Mouse (Mus musculus) mouse embryonic stem cell (cell line): ENCODE measurements around the gene Tango6.

Experiments
- in situ Hi-C, 2 experiments: fragments of 300-500 bp; cut with MboI; formaldehyde crosslinking; loops; 1 replicate in 1 of 2; 3 replicates in 1 of 2; pipeline ENCODE4 v1.14.3; 2019 to 2020; ENCODE audit warnings: low sequenced_read_pairs in 2 of 2, low pct_unique_long_range_greater_than_20kb in 1 of 2, mixed read lengths in 1 of 2; ENCODE audit not compliant: unreplicated experiment in 1 of 2

Gene Tango6

DNA sequence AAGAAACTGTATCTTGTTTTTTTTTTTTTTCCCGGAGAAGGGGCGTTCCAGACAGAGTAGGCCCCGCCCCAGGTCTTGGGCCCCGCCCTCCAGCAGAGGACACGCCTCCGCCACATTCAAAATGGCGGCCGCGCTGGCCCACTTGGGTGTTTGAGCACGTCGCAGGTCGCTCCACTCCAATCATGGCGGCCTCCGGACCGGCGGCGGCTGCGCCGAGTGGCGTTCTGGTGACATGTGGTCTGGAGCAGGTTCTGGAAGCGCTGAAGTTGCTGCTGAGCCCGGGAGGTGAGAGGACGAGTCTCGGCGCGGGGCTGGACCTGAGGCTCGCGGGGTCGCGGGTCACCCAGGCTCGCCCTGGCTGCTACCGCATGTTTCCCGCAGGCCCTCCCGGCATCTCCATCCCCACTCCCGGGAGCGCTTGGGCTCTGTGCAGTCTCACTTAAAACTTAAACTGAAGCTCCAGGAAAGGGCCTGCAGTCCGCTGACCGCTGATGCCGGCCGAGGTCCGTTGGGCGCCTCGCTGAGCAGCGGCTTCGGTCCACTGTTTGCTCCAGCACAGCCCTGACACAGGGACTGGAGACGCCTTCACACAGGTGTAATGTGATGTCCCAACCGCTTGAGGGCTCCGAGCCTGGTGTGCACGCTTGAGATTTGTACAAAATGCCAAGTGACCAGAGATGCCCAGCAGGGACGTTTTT, at the start of gene Tango6:
Gene Tango6 (plus strand): TSS at position 98 of the 698 bp plus-strand sequence.
- in situ Hi-C loops, result no loop called here

GRCm38 (mm10) chr8:106633361-106634158, 49.3 kb upstream of the Tango6 start:
- in situ Hi-C loops, result no loop called here

DNA sequence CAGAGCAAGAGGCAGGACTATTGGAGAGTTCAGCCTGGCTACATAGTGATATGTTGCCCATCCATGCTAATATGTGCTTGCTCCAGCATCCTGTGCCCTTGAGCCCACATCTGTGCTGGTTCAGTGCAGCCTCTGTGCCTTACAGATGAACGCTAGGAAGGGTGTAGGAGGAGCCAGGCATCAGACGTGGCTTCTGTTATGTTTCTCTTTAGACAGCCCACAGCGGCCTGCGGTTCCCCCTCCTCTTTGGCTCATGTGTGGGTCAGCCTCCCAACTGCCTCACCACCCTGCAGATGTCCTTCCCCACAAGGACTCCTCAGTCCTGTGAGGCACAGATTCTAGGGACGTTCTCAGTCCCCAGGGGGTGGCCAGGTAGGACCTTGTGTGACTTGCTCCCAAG, 47.6 kb upstream of the Tango6 start:
- in situ Hi-C loops, result no loop called here

DNA sequence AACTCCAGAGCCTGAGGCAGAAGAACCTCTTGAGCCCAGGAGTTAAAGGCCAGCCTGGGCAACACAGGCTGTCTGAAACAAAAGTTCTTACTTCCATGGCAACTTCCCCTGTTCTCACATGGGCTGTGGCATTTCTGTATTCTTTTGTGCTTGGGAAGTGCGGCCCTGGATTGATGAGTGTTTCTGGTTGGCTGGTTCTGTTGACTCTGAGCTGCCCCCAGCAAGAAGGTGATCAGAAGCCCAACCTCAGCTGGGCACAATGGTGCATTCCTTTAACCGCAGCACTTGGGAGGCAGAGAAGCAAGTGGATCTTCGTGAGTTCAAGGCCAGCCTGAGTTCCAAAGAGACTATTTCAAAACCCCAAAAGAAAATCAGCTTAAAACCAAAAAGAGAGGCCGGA, 45.4 kb upstream of the Tango6 start:
- in situ Hi-C loops, result no loop called here

DNA sequence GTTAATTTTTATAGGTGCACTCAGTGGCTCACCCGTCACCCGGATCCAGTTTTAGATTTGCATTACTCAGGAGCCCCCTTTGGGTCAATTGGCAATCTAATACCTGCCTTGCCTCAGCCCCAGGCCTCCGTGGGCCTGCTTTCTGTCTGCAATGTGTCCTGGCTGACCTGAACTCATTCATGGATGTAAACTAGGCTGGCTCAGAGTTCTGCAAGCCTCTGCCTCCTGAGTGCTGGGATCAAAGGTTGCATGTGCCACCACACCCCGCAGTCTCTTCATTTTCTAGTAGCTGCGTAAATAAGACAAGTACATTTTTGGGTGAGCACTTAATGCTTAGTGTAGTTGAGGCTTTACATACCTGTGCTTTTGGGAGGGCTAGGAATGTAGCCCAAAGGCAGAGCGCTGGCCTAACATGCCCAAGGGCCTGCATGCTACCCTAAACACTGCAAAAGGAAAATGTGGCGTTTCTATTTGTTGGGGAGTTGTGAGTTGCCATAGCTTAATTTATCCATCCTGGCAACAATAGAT, 44.0 kb upstream of the Tango6 start:
- in situ Hi-C loops, result no loop called here

DNA sequence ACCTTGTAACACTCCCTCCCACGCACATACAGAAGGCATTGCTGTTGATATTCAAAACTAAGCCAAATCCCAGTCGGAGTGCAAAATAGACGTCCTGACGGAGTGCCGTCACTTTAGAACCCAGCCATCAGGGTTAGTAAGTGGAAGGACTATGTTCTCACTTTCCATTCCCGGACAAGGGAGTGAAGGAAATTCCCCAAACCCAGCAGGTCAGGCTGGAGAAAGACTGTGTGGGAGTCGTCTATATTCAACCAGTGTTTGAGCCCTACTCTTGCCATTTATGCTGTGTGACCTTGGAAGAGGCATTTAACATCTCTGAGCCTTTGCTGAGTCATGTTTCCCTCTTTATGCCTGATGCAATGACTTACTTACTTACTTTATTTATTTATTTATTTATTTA, 42.7 kb upstream of the Tango6 start:
- in situ Hi-C loops, result no loop called here

GRCm38 (mm10) chr8:106640921-106641320, 41.9 kb upstream of the Tango6 start:
- in situ Hi-C loops, result no loop called here

DNA sequence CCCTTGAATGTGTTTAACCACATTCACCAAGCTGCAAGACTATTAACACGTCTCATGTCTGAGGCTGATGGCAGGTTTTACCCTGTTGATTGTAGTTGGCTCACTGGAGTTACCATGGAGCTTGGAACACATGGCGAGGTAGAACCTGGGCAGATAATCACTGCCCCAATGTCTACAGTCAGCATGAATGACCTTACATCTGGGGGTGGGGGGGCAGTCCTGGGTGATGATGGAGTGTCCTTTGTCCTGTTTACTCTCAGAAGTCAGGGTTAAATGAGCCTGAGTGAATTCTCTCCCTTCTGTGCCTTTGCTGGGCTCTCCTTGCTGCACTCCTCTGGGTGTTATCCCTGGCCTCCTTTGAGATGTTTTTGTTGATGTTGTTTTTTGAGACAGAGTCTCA, 40.7 kb upstream of the Tango6 start:
- in situ Hi-C loops, result no loop called here

DNA sequence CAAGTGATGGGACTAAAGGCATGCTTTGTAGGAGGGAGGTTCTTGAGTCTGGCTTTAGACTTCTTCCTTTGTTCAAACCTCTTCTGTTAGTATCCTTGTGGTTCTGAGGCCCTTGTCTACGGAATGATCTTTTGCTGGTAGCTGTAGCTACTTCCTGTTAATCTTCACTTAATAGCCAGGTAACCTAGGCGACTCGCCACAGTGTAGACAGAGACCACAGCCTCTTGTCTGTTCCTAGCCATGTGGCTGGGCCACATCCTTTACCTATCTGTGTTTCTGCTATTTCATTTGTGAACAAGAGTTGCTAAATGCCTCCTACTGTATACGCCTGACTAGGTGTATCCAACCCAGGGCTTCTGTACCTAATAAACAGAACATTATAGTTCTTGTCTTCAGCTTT, 39.8 kb upstream of the Tango6 start:
- in situ Hi-C loops, result no loop called here

- in situ Hi-C loops, result loop anchor here in 1 of 2 experiments (5.0 kb wide), 1 partner anchor 78 kb away; no protein-coding TSS in a partner anchor
These were observed 37.9 kb upstream of the Tango6 start for GRCm38 (mm10) chr8:106644957-106645356.

DNA sequence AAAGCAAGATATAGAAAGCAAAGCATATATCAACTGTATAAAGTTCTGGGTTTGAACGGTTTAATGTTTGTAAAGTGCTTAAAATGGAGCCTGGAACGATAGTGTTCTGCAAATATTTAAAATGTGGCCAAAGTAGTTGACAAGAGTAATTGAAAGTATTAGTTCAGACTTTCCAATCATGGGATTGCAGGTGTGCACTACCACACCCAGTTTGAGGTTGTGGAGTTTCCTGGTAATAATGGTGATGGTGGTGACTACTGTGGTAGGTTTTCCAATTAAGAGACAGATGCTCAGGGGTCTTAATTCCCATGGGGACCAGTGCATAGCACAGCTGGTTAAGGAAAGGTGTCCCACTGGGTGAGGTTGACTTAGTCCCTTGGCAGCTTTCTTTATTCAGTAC, 36.7 kb upstream of the Tango6 start:
- in situ Hi-C loops, result loop anchor here in 1 of 2 experiments (5.0 kb wide), 1 partner anchor 79 kb away; no protein-coding TSS in a partner anchor

GRCm38 (mm10) chr8:106646731-106647130, 36.1 kb upstream of the Tango6 start:
- in situ Hi-C loops, result loop anchor here in 1 of 2 experiments (5.0 kb wide), 1 partner anchor 79 kb away; no protein-coding TSS in a partner anchor

GRCm38 (mm10) chr8:106647387-106647786, 35.5 kb upstream of the Tango6 start:
- in situ Hi-C loops, result loop anchor here in 1 of 2 experiments (5.0 kb wide), 1 partner anchor 80 kb away; no protein-coding TSS in a partner anchor

- in situ Hi-C loops, result loop anchor here in 1 of 2 experiments (5.0 kb wide), 1 partner anchor 81 kb away; no protein-coding TSS in a partner anchor
These were observed 34.4 kb upstream of the Tango6 start for GRCm38 (mm10) chr8:106648421-106648820.

- in situ Hi-C loops, result loop anchor here (10.0 to 25.0 kb wide), 2 partner anchors 237 to 240 kb away; partner anchors contain the start of gene Zfp90 (in 2 of the 2)
These were observed 30.9 kb upstream of the Tango6 start for GRCm38 (mm10) chr8:106651994-106652393.

DNA sequence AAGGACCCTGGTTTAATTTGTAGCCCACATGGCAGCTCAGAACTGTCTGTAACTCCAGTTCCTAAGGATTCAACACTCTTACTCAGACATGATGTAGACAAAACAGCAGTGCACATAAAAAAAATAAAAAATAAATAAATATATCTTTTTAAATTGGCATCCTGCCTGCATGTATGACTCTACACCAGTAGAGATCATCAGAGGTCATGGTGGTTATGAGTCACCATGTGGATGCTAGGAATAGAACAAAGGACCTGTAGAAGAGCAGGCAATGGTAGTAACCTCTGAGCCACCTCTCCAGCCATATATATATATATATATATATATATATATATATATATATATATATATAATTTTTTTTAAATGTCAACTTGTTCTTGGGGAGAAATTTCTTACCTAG, 26.8 kb upstream of the Tango6 start:
- in situ Hi-C loops, result loop anchor here (5.0 to 25.0 kb wide), 3 partner anchors 89 to 244 kb away; partner anchors contain the start of gene Zfp90 (in 2 of the 2)

DNA sequence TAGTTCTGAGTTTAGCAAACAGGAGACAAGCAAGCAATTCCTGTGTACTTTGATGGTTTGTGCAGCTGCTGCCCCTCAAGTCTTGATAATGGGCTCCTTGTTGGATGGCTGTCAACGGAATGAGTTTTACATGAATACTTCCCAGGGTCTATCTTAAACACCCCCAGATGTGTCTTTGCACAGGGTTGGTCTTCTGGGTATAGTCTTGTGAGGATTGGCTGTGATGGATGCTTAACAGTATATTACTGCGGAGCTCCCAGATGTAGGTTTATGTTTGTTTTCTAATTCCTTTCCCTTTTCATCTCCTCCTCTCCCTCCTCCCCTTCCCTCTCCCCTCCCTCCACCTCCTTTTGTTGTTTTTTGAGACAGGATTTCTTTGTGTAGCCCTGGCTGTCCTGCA, 10.1 kb upstream of the Tango6 start:
- in situ Hi-C loops, result loop anchor here in 1 of 2 experiments (25.0 kb wide), 1 partner anchor 260 kb away; the partner anchor contains the start of gene Zfp90

DNA sequence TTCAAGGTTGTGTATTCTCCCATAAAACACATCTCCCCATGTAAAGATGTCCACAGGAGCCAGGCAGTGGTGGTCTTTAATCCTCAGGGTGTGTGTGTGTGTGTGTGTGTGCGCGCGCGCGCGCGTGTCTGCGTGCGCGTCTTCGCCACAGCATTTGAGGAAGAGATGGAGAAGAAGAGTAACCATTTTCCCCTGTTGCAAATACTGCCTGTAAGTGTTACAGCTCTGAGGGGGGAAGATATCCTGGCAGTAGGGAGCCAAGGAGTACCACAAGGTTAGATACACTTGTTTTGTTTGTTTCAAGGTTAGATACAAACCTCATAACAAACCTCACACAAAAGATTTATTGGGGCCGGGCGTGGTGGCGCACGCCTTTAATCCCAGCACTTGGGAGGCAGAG, 8.6 kb upstream of the Tango6 start:
- in situ Hi-C loops, result loop anchor here in 1 of 2 experiments (25.0 kb wide), 1 partner anchor 262 kb away; the partner anchor contains the start of gene Zfp90

- in situ Hi-C loops, result loop anchor here in 1 of 2 experiments (25.0 kb wide), 1 partner anchor 263 kb away; the partner anchor contains the start of gene Zfp90
These were observed 8.0 kb upstream of the Tango6 start for GRCm38 (mm10) chr8:106674894-106675293.
